Mouse (Mus musculus): ENCODE measurements around the gene Rap1gap.

The Rap1gap gene

DNA sequence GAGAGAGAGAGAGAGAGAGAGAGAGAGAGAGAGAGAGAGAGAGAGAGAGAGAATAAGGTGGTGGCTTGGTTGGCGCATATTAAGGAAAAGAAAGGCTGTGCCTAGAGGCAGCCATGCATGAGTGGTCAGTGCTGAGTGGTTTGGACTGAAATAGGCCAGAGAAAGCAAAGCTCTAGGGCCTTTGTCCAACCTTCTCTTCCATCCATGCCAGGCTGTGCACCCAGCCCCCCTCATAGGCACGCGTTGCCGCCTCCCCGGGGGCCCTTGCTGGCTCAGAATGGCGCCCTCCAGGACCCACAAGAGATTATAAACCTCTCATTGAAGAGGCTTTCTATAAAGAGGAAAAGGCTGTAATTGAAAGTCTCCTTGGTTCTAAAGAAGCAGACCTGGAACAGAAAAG, 3.0 kb upstream of the Rap1gap start:
- no peak for DNase-seq (ENCODE audit: low spot score in 2 of 2)

DNA sequence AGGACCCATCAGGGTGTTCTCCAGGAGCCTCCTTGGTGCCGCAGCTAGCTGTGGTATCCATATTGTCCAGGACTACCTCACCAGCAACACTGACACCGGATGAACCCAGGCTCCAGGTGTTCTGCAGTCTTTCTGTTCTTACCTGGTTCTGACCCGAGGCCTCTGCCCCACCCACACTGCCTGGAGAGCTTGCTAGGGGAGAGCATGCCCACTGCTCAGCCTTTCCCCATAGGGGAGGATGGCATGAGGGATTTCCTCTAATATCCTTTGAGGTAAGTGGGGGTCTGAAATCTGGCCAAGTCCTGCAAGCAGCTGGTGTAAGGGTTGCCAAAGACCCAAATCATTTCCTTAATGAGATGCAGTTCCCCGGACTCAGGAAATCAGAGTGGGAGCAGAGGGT, 1.0 kb upstream of the Rap1gap start:
- DNase-seq (ENCODE audit: low spot score in 2 of 2), result no peak

DNA sequence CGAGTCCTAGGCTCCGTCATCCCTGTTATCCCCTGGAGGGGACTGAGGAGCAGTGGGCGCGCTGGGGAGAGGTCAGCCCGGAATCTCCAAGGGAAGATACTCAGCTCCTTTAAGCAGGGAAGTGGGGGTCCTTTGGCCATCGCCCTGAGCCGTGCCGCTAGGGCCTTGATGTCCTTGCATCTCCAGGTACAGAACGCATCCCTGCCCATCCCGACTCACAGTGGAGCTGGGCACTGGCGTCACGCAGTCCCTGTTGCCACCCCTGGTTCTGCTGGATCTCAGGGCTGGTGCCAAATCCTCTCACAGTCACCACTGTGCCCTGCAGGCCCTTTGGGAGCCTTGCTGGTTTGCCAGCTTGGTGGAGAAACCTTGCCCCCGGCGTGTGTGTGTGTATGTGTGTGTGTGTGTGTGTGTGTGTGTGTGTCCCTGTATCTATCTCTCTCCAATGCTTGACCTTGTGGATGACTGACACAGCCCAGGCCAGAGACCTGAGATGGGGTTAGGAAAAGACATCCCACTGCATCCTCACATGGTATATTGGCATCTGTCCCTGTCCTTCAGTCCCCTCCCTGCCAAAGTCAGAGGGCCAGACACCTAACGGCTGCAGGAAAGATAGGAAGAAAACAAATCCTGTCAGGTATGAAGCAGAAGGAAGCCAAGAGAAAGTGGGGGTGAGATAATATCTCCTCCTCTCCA, 602 bp downstream of the Rap1gap start:
- no peak for DNase-seq (ENCODE audit: low spot score in 2 of 2)

DNA sequence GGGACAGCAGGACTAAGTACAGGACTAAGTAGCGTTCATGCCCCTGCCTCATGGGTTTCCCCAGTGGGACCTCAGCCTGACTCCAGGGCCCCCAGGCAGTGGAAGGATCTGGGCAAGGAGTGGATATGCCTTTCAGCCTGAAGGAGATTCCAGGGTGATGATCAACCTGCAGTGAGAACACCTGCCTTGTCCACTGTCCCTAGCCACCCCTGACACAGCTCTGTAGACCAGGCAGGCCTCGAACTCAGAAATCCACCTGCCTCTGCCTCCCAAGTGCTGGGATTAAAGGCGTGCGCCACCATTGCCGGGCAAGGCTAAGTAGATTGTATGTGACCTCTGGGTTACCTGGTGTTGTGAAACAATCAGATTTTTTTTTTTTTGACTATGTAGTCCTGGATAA, 1.3 kb downstream of the Rap1gap start:
- no peak for DNase-seq (ENCODE audit: low spot score in 2 of 2)

DNA sequence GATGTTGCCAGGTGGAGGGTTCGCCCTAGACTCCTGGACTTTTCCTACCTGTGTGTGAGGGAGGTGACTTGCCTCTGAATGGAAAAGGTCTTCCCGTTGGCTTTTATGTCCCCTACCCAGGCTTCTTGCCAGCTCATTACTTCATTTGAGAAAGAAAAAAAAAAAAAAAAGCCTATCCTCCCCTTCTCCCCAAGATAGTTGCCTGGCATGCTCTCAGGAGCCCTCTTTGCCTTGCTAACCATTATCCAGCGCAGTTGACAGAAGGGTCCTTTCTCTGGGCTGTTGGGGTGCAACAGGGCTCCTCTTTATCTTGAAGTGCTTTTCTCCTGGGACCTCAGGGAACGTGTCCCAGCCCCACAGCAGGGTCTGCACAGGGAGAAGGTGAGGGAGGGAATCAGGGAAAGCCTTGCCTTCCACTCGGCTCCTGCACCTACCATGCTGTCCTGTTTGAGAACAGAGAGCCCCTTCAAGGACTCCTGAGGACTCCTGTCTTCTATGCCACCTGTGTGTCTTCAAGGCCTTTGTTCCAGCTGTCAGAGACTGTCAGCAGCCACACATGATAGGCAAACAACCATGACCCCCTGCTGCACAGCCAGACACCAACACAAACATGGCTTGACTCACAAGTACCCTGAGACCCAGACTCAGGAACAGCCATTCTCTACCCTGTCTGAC, 1.9 kb downstream of the Rap1gap start:
- no peak for DNase-seq (ENCODE audit: low spot score in 2 of 2)

DNA sequence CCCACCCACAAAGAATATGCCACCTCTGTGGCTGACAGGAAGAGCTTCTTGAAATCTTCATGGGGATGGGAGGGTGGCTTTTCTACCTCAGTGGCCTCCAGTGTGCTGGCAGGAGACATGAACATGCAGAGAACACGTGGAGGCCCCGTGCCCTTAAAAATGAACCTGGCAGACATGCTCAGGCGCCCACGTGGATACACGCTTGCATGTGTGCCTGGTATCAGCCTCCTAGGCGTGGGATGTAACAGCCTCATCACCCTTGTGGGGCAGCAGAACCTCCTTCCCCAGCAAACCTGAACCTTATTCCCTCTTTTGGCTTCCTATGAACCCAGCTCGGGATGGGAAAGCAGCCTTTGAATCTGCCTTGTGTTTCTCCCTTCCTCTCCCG, 2.4 kb downstream of the Rap1gap start:
- DNase-seq (ENCODE audit: low spot score in 2 of 2), result no peak

DNA sequence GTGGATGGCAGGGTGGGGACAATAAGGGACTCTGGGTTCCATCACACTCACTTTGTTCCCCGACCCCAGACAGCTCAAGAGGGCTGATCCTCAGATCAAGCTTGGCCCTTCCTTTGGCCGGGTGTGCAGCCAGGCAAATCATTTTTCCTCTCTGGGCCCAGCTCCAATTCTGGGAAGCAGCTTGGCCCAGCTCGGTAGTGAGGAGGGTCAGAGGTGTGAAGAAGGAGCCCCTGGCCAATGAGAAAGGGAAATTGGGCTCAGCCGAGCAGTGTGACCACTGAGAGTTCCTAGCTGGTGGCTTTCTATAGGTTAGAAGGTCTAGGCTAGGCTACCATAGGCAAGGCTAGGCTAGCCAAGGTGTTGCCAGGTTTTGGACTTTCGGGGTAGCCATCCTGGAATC, 3.2 kb downstream of the Rap1gap start:
- DNase-seq (ENCODE audit: low spot score in 2 of 2), result no peak

DNA sequence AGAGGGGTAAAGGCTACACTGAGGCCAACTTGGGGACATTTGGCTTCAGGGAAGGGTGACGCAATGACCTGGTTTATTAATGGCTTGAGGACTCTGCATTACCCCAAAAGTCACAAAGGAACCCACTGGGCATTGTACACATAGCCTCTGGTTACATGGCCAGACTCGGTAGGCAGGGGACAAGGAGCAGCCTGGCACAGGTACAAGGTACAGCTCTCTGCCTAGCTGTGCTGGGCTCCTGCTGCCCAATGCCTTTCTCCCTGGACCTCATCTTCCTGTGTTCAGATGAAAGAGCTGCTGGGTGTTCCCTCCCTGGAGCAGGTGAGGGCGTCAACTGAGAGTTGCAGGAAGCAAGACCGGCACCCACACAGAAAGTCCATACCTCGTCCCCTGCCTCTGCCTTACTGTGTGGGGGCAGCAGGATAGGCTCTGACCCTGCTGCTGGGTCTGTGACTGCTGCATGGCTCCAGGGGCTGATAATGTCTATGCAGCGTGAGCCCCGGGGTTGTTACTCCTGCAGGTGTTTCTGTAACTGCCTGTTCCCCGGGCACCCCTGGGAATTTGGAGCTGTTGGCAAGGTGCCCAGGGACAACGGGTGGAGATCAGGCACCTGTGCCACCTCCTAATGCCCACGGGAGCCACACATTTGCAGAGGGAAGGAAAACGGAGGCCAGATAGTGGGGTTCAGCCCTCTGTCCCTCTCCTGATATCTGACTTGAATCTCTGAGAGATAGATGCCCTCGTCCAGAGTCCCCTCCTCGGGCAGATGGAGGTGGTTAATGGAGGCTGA, 7.4 kb downstream of the Rap1gap start:
- no peak for DNase-seq (ENCODE audit: low spot score in 2 of 2)

DNA sequence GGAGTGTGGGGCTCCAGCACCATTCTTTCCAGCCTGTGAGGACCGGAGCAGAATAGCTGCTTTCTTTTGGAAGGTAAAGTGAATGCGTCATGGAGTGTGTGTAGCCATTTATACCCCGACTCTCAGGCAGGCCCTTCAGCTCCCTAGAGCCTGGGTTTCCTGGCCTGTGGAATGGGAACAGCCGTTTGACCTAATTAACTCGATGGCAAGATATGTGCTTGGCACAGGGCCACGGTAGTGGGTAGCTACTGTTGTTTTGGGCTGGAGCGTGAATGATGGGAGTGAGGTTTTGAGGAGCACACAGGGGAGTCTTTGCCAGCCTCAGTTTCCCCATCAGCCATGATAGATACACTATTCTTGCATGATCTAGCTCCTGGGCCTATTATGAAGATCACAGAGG, 11.0 kb downstream of the Rap1gap start:
- no peak for DNase-seq (ENCODE audit: low spot score in 2 of 2)

DNA sequence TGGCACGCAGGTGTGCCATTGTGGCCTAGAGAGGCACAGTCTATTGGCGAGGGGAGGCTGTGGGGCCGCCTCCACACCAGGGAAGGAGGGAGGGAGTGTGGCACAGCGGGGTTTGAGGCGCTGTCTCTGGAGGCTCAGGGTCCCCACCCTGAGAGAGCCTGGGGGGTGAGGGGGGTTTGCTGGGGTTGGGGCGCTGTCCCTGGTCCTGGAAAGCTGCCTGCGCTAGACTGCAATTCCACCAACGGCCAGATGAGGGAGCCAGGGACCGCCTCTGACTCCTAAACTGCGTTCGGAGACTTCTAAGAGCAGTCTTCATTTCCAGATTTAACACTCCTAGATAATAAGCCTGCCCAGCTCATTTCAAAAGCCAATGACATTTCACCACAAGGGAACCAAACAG, 11.5 kb downstream of the Rap1gap start:
- DNase-seq (ENCODE audit: low spot score in 2 of 2), result peak in 1 of 2 experiments; percentile 84

DNA sequence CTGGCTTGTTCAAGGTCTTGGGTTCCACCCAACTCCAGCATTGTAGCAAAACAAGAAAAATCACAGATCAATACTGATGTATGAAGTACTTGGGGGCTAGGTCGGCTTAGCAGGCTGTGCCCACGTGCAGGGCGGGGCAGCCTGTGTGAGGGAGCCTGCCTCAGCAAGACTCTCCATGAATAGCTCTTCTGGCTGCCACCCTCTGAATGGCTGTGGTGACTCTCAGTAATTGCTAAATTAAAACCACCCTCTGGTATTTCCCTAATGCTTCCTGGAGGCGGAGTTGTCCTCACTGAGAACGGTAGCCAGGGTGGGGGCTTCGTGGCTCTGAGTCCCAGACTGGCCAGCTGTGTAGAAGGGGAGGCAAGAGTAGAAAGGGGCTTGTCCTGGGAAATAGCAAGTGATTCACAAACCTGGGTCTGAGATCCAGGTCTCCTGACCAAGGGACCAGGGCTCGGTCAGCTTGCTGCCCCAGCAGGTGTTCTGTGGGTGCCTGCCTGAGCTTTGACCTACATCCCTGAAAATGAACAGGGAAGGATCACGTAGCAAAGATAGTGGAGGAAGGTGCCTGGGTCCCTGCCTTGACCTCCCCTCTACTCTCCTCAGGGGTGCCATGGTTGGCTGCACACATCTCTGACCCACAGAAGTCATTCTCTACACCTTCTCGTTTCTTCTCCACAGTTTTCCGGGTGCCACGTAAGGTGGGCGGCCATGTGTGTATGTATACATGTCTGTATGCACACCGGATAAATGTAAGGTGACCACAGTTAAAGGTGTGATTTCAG, 12.4 kb downstream of the Rap1gap start:
- DNase-seq (ENCODE audit: low spot score in 2 of 2), result no peak

DNA sequence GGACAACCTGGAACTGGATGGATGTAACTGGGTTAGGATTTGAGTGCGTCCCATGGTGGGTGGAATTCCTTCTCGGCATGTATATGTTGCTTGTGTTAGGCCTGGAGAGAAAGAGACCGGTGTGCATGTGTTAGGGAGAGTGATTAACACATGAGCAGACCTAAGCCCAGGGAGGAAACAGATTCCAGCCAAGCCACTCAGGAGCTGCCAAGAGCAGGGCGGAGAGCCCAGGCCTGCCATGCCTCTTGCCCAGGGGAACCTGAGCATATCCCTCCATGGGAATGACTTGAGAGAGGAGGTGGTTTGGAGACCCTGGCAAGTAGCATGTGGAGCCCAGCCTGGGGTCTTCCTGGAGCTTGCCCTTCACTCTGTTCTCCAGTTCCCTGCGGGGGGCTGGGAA, 13.4 kb downstream of the Rap1gap start:
- DNase-seq (ENCODE audit: low spot score in 2 of 2), result no peak

DNA sequence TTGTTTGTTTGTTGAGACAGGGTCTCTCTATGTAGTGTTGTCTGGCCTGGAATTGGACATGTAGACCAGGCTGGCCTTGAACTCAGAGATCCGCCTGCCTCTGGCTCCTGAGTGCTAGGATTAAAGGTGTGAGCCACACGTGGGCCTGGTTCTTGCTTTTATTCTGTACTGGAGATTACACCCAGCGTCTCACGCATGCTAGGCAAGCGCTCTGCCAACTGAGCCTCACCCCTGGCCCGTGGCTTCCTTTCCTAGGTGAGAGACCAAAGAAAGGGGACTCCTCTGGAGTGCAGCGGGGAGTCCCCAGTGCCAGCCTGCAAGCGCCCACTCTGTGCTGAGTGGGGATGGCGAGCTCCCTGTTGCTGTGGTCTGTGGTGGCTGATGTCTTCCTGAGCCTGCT, 14.0 kb downstream of the Rap1gap start:
- DNase-seq (ENCODE audit: low spot score in 2 of 2), result no peak

DNA sequence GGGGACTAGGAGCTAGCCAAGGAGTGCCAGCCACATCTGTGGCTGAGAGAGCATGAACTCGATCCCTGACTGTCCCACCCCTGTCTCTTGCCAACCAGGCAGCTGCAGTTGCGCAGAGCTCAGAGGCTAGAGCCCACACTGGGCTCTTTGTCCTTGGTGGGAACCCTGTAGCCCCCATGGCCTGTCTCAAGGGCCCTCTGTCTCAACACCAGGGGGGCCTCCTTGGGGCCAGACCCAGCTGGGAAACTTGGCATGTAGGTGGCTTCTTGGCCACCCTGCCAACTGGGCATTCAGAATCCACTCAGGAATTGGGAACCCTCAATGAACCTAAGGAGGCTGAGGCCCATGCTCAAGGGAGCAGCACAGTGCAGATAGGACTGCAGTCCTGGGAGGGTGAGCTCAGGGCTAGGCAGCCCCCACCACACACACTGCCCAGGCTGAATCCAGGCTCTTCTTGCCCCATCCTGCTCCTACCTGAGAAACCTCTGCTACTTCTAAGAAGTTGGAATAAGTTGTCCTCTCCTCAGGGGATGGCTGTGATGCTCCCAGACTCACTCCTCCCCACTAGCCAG, 15.5 kb downstream of the Rap1gap start:
- peak; percentile 49 to 67 for DNase-seq (ENCODE audit: low spot score in 2 of 2)

DNA sequence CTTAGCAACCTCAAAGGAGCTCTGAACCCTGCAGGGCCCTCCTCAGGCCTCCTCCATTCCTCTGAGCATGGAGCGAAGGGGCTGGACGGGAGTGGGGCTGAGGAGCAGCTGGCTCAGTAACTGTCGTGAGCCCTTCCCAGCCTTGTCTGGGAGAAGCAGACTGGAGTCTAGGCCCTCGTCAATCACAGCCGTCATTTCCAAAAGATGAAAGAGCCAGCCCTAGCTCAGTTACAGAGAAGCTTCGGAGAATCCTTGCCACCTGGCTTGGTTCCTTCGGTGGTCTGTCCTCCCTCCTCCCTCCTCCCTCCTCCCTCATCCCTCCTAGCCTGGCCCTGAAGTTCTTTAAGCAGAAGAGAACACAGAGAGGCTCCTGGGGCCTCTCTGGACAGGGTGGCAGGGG, 16.2 kb downstream of the Rap1gap start:
- DNase-seq (ENCODE audit: low spot score in 2 of 2), result no peak

DNA sequence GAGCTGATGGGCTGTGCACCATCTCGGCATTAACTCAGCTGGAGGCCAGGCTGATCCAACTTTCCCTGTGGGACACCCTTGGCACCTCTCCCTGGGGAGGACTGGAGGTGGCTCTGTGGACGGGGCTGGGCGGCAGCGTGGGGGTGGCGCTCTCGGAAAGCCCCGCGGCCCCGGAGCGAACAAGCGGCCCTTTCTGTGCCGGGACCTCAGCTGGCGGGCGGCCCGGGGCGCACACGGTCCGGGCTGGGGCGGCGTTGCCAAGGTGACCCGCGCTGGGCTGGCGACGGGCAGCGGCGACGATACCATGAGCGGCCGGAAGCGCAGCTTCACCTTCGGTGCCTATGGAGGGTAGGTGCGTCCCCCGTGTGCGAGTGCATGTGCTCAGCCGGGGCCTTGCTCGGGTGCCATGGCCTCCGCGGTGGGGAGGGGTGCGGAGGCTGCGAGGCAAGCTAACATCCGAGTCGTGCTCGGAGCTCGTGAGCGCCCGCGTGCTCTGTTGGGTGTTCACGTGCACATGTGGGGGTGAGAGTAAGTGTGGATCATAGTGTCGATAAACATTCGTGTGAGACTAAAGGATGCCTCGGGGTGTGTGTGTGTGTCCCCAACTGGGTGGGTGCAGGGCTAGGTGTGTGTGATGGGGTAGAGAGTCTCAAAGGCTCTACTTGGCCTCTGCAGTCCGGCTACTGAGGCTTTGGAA, 17.0 kb downstream of the Rap1gap start:
- DNase-seq (ENCODE audit: low spot score in 2 of 2), result peak; percentile 63 to 72

DNA sequence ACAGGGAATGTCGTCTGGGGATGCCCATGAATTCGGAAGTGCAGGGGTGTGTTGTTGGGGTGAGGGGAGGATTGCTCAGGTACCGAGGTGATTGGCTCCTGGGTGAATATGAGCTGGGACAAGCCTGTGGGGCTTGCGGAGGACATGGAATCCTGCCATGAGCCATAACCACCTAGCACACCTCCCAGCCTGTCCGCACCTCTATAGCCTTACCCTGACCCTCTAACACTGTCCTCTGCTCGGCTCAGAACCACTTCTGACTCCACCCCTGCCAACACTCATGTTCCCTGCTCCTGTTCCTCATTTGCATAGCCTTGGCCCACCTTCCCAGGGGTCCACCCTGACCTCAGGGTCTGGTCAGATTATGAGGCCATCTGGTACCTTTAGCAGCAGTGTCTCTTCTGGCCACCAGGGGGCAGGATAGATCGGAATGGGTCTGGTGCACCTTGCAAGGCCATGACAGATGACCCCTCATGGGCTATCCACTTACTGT, 18.5 kb downstream of the Rap1gap start:
- DNase-seq (ENCODE audit: low spot score in 2 of 2), result no peak

DNA sequence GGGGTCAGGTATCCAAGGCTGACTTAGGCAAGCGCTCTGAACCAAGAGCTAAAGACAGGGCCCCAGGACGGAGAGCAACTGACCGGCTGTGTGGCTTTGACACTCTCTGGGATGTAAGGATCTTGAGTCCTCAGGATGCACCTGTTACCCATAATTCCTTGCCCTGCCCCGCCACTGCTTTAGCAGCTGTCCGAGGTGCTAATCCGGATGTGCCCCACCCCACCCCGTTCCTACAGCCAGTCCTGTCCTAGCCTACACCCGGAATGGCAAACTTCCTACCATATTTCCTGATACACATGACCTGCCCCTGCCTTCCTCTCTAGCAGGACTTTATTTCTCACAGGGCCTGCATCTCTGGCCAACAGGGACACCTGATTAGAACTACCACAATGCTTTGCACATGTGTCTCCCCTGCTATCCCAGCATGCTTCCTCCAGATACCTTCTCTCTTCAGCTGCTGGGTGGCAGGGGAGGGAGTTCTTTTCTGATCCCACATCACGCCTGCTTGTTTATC, 20.4 kb downstream of the Rap1gap start:
- DNase-seq (ENCODE audit: low spot score in 2 of 2), result no peak

DNA sequence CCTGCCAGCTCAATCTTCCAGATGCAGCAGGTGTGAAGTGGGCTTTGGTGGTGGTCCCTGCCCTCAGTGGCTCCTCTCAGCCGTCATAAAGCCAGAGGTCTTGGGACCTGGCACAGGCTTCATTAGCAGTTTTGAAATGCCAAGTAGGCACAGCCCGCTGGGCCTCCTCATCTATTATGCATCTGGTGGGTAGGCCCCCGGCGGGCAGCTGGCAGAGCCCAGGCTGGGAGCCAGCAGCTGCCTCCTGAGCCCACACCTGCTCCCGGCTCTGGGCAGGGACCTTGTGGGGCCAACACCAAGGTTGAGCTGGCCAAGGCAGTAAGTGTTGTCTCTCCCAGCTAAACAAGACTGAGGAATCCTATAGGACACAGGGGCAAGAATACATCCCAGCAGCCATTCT, 21.8 kb downstream of the Rap1gap start:
- DNase-seq (ENCODE audit: low spot score in 2 of 2), result no peak

DNA sequence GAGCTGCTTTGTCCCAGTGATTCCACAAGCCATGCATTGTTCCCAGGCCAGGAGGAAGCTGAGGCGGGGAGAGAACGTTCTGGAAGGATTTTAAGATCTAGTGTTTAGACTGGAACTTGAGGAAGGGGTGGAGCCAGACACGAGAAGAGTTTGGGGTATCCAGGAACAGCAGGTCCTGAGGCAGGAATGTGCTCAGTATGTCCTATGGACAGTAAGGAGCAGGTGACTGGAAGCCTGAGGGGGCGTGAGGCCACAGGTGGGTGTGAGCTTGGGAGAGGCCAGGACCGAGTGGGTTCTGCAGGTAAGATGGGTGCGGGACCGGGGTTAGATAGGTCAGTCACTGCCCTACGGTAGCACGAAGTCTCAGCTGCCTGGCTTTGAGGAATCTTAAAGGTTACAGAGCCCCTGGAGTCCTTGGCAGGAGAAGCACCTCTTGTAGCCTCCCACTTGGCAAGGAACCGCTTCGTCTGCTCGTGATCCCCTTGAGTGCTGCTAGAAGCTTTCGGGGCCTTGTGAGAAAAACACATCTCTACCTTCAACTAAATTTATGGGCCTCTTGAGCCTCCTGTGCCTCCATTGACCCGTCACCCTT, 22.8 kb downstream of the Rap1gap start:
- no peak for DNase-seq (ENCODE audit: low spot score in 2 of 2)
